14 mouse cellular contexts compared by ENCODE assay signal in genomic region chr2:168574934-168575333, GRCm38 (mm10). TPM values are rescaled to one million over a fixed set of nuclear protein-coding genes. Genes with fewer than 3 reads are reported as not detected.
A peak's percentile ranks its signal among the peaks of the same experiment; 100 is the strongest.
DNase-seq lines count a peak whose midpoint lies in the region; ATAC-seq and TF ChIP-seq lines count a peak whose summit lies in the region.
"Had no signal": no experiment of that assay in that cellular context is flagged by ENCODE, and none has a peak within 500 bp of the region (broad histone marks: within the 10 kb centered on the region; RNA-seq: fewer than 3 reads in every experiment).

No protein-coding gene starts in this region.

- no peak overlapping the region for H3K4me2 ChIP-seq in limb, embryonic 12.5 days
- H3K4me2 ChIP-seq: midbrain, embryonic 12.5 days had no signal

- no peak overlapping the region; the same call in 1 of the 2 replicates for H3K9ac ChIP-seq in limb, embryonic 12.5 days (replicated peaks)
- H3K9ac ChIP-seq: liver, postnatal 0 days; midbrain, embryonic 12.5 days had no signal

- TF ChIP-seq CTCF in cerebellum, adult 2 months (IDR thresholded peaks at IDR 0.05; ENCODE audit: borderline replicate concordance, insufficient read depth, low read depth, low read length) = no peak

- no peak for DNase-seq in heart, embryonic 10.5 days (ENCODE audit: low spot score)
- no peak for DNase-seq in heart, postnatal 36 days
- peak; percentile 57 for DNase-seq in yolk sac, embryonic 10.5 days (ENCODE audit: low spot score)
- DNase-seq in cerebellum, adult 2 months = no peak
- no peak for DNase-seq in cerebellum, postnatal 10 days
- DNase-seq: adrenal gland, postnatal 36 days; cerebellum, adult 9-10 months; liver, postnatal 0 days; right cerebral cortex, postnatal 4 days had no signal

- no peak for TF ChIP-seq POLR2A in cerebellum, adult 2 months (IDR thresholded peaks at IDR 0.05; ENCODE audit: borderline replicate concordance, insufficient read depth, low read length)

- H3K4me3 ChIP-seq in heart, embryonic 10.5 days = no peak overlapping the region
- peak overlapping the region; percentile 19 for H3K4me3 ChIP-seq in megakaryocyte, embryonic 14.5 days (replicated peaks)
- no peak overlapping the region for H3K4me3 ChIP-seq in limb, embryonic 12.5 days (replicated peaks)
- no peak overlapping the region for H3K4me3 ChIP-seq in cerebellum, adult 2 months (replicated peaks; ENCODE audit: insufficient read depth, low read depth, low read length)
- H3K4me3 ChIP-seq: hindbrain, embryonic 10.5 days; midbrain, embryonic 12.5 days had no signal

- H3K27me3 ChIP-seq in heart, embryonic 10.5 days (ENCODE audit: insufficient read depth, poor library complexity, severe bottlenecking) = peaks cover 52% of the 10 kb centered on the region
- peaks cover 20% of the 10 kb centered on the region for H3K27me3 ChIP-seq in megakaryocyte, embryonic 14.5 days (replicated peaks)
- H3K27me3 ChIP-seq in limb, embryonic 12.5 days = no peaks in the 10 kb centered on the region
- H3K27me3 ChIP-seq in cerebellum, adult 2 months (ENCODE audit: control insufficient read depth, insufficient read depth, low read length) = no peaks in the 10 kb centered on the region

- no peaks in the 10 kb centered on the region for H3K9me3 ChIP-seq in heart, embryonic 10.5 days
- peaks cover 13% of the 10 kb centered on the region for H3K9me3 ChIP-seq in megakaryocyte, embryonic 14.5 days
- H3K9me3 ChIP-seq in limb, embryonic 12.5 days = peaks cover 4% of the 10 kb centered on the region; the same call in 1 of the 2 replicates
- H3K9me3 ChIP-seq: midbrain, embryonic 12.5 days had no signal

- peaks cover 6% of the 10 kb centered on the region; the same call in 1 of the 2 replicates for H3K36me3 ChIP-seq in heart, embryonic 10.5 days
- peaks cover 18% of the 10 kb centered on the region for H3K36me3 ChIP-seq in megakaryocyte, embryonic 14.5 days (replicated peaks; ENCODE audit: low read length)
- H3K36me3 ChIP-seq in limb, embryonic 12.5 days = peaks cover 13% of the 10 kb centered on the region; the same call in 1 of the 2 replicates
- H3K36me3 ChIP-seq: hindbrain, embryonic 10.5 days; midbrain, embryonic 12.5 days had no signal

- 59% methylated on average over 10 of the region's 10 CpGs for WGBS in heart, embryonic 10.5 days
- 51% methylated on average over 10 of the region's 10 CpGs for WGBS in limb, embryonic 12.5 days
- WGBS in cerebellum, adult 2 months = 82% methylated on average over 10 of the region's 10 CpGs

- ATAC-seq in megakaryocyte, adult 5-6 weeks (ENCODE audit: poor library complexity, severe bottlenecking) = no peak
- ATAC-seq in limb, embryonic 12.5 days (ENCODE audit: insufficient number of reproducible peaks, insufficient read depth, low FRiP score, low TSS enrichment, low read depth) = no peak
- ATAC-seq: liver, postnatal 0 days had no signal

- peaks cover 59% of the 10 kb centered on the region for H3K4me1 ChIP-seq in heart, embryonic 10.5 days
- peaks cover 65% of the 10 kb centered on the region for H3K4me1 ChIP-seq in megakaryocyte, embryonic 14.5 days
- peaks cover 60% of the 10 kb centered on the region for H3K4me1 ChIP-seq in limb, embryonic 12.5 days (replicated peaks)
- H3K4me1 ChIP-seq in cerebellum, adult 2 months (ENCODE audit: control insufficient read depth, insufficient read depth, low read length) = peaks cover 3% of the 10 kb centered on the region; the same call in 1 of the 2 replicates

- H3K27ac ChIP-seq in heart, embryonic 10.5 days = peak overlapping the region; percentile 3; the same call in 1 of the 2 replicates
- H3K27ac ChIP-seq in limb, embryonic 12.5 days = peak overlapping the region; percentile 57
- H3K27ac ChIP-seq in cerebellum, adult 2 months (ENCODE audit: insufficient read depth, low read length) = no peak overlapping the region
- H3K27ac ChIP-seq: hindbrain, embryonic 10.5 days; midbrain, embryonic 12.5 days had no signal

- intact Hi-C loops in heart, postnatal 36 days (cut with DNase I) = no loop called here

RNA-seq across cellular contexts. Expression of gene Nfatc2, which starts 26.5 kb away (rescaled TPM):
- 2.0 and 4.6 TPM in 2 replicates for polyA plus RNA-seq in heart, embryonic 10.5 days (2016; fragmentation: Nextera tagmentation; extraction: Ambion mirVana)
- total RNA-seq in heart, postnatal 36 days (2021) = 10 to 100 TPM; 16.2 to 18.1 TPM
- 1.0 and 2.8 TPM in 2 replicates for polyA plus RNA-seq in megakaryocyte, embryonic 14.5 days (2012; ENCODE audit: insufficient read depth, low replicate concordance)
- total RNA-seq in megakaryocyte, adult 5-6 weeks (2015) = 12.9 and 14.1 TPM in 2 replicates
- total RNA-seq in megakaryocyte, adult 5-6 weeks (2017) = 3.2 and 6.4 TPM in 2 replicates
- 5.3 and 5.5 TPM in 2 replicates for polyA plus RNA-seq in limb, embryonic 12.5 days (2016; fragmentation: Nextera tagmentation; extraction: Ambion mirVana)
- 24.0 and 26.0 TPM in 2 replicates for polyA plus RNA-seq in cerebellum, adult 2 months (2012; rRNA removed)
